In the genomic region with DNA sequence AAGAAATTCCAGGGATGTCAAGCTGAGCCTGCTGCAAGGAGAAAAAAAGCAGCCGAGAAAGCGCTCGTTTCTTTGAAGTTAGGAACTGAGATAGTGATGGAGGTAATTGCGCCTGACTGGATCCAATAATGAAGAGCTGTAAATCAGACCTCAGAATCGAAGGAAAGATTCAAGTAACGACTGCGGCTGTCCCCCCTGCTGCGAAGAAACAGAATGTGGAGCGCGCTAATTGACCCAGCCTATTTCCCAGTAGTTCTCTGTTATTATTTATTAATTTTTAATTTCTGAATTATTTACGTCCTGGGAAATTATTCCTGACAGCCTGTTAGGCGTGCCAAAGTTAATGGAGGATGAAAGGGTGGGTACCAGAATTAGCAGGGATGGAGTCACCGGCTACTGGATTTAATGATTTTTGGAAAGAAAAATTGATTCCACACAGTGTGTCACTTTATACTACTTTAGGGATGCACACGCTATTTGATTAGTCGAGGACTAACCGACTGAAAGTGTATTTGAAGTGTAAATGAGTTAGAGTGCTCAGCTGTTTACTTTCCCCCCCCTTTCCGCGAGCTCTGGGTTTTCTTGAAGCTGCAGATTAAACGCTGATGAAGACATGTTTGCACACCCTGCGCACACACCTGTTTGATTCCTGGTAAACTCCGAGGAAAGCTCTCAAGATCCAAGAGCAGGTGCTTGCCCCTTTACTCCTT, we compare ENCODE assay signal across 11 mouse cellular contexts. TPM values are rescaled to one million over a fixed set of nuclear protein-coding genes. Genes with fewer than 3 reads are reported as not detected.
DNase-seq lines count a peak whose midpoint lies in the region; ATAC-seq and TF ChIP-seq lines count a peak whose summit lies in the region.
"Had no signal": no experiment of that assay in that cellular context is flagged by ENCODE, and none has a peak within 500 bp of the region (broad histone marks: within the 10 kb centered on the region; RNA-seq: fewer than 3 reads in every experiment).

No protein-coding gene starts in this region.

- no peak overlapping the region for H3K27ac ChIP-seq in neural tube, embryonic 11.5 days (ENCODE audit: low read depth, low read length)
- H3K27ac ChIP-seq in forebrain, embryonic 16.5 days (ENCODE audit: low read length): no peak overlapping the region
- H3K27ac ChIP-seq in midbrain, embryonic 15.5 days: peak overlapping the region; percentile 34; the same call in 1 of the 2 replicates
- H3K27ac ChIP-seq in gastrocnemius, adult 2 months: no peak overlapping the region
- H3K27ac ChIP-seq: liver, embryonic 14.5 days had no signal

- peak; percentile 23; the same call in 1 of the 2 replicates for ATAC-seq in neural tube, embryonic 11.5 days (ENCODE audit: insufficient read depth, low FRiP score, low TSS enrichment)
- no peak for ATAC-seq in forebrain, embryonic 16.5 days
- ATAC-seq in midbrain, embryonic 15.5 days (replicated peaks): peak; percentile 90

- no peak for DNase-seq in neural tube, embryonic 11.5 days (ENCODE audit: low spot score)
- no peak for DNase-seq in neural tube, embryonic 10.5 days (ENCODE audit: extremely low spot score, low spot score)
- DNase-seq in testis, postnatal 10 days (ENCODE audit: low spot score): no peak
- DNase-seq in left cerebral cortex, postnatal 25 days (ENCODE audit: low spot score in 2 of 2): no peak
- DNase-seq in gastrocnemius, adult 2 months: no peak
- DNase-seq: adrenal gland, postnatal 14 days; gastrocnemius, postnatal 36 days; kidney, postnatal 25 days had no signal

- 28% methylated on average over 21 of the region's 21 CpGs for WGBS in neural tube, embryonic 11.5 days
- 20% methylated on average over 21 of the region's 21 CpGs for WGBS in forebrain, embryonic 16.5 days
- 28% methylated on average over 21 of the region's 21 CpGs for WGBS in midbrain, embryonic 15.5 days

- H3K9ac ChIP-seq in neural tube, embryonic 11.5 days (ENCODE audit: low read length): no peak overlapping the region
- no peak overlapping the region for H3K9ac ChIP-seq in forebrain, embryonic 16.5 days (replicated peaks; ENCODE audit: low read depth, low read length)
- H3K9ac ChIP-seq in midbrain, embryonic 15.5 days: no peak overlapping the region
- H3K9ac ChIP-seq: liver, embryonic 14.5 days had no signal

- no peaks in the 10 kb centered on the region for H3K4me1 ChIP-seq in neural tube, embryonic 11.5 days (ENCODE audit: control insufficient read depth, insufficient read depth, low read length)
- H3K4me1 ChIP-seq in forebrain, embryonic 16.5 days (replicated peaks; ENCODE audit: control insufficient read depth, insufficient read depth, low read length): no peaks in the 10 kb centered on the region
- H3K4me1 ChIP-seq in midbrain, embryonic 15.5 days: peaks cover 16% of the 10 kb centered on the region

- H3K27me3 ChIP-seq in neural tube, embryonic 11.5 days (ENCODE audit: control insufficient read depth, insufficient read depth, low read length): no peaks in the 10 kb centered on the region
- H3K27me3 ChIP-seq in forebrain, embryonic 16.5 days (replicated peaks; ENCODE audit: control insufficient read depth, insufficient read depth, low read length): no peaks in the 10 kb centered on the region
- no peaks in the 10 kb centered on the region for H3K27me3 ChIP-seq in midbrain, embryonic 15.5 days (replicated peaks)

- H3K9me3 ChIP-seq in neural tube, embryonic 11.5 days (ENCODE audit: control insufficient read depth, low read length): no peaks in the 10 kb centered on the region
- H3K9me3 ChIP-seq in forebrain, embryonic 16.5 days (ENCODE audit: control insufficient read depth, low read length): no peaks in the 10 kb centered on the region
- no peaks in the 10 kb centered on the region for H3K9me3 ChIP-seq in midbrain, embryonic 15.5 days

- H3K36me3 ChIP-seq in neural tube, embryonic 11.5 days (ENCODE audit: control insufficient read depth, insufficient read depth, low read length): no peaks in the 10 kb centered on the region
- H3K36me3 ChIP-seq in forebrain, embryonic 16.5 days (ENCODE audit: control insufficient read depth, insufficient read depth): no peaks in the 10 kb centered on the region
- H3K36me3 ChIP-seq in midbrain, embryonic 15.5 days (replicated peaks): no peaks in the 10 kb centered on the region

- intact Hi-C loops in left cerebral cortex, postnatal 25 days (cut with DNase I): no loop called here
- intact Hi-C loops in gastrocnemius, adult 2 months (cut with DNase I): no loop called here

- no peak overlapping the region for H3K4me2 ChIP-seq in neural tube, embryonic 11.5 days (ENCODE audit: low read depth)
- peak overlapping the region; percentile 30 for H3K4me2 ChIP-seq in forebrain, embryonic 16.5 days (ENCODE audit: low read length)
- H3K4me2 ChIP-seq in midbrain, embryonic 15.5 days: peak overlapping the region; percentile 30

- no peak overlapping the region for H3K4me3 ChIP-seq in neural tube, embryonic 11.5 days (ENCODE audit: low read depth, low read length)
- no peak overlapping the region for H3K4me3 ChIP-seq in forebrain, embryonic 16.5 days (replicated peaks; ENCODE audit: low read length)
- no peak overlapping the region for H3K4me3 ChIP-seq in midbrain, embryonic 15.5 days
- no peak overlapping the region for H3K4me3 ChIP-seq in gastrocnemius, adult 2 months

- TF ChIP-seq CTCF in gastrocnemius, adult 2 months (IDR thresholded peaks at IDR 0.05): no peak

RNA-seq across cellular contexts. Expression of a gene that starts 7.6 kb away (rescaled TPM):
- 705 and 712 TPM in 2 replicates for polyA plus RNA-seq in neural tube, embryonic 11.5 days (2014; fragmentation: Nextera tagmentation; extraction: Ambion mirVana)
- polyA plus RNA-seq in forebrain, embryonic 16.5 days (2015; fragmentation: Nextera tagmentation; extraction: Ambion mirVana): 526 and 528 TPM in 2 replicates
- 524 and 551 TPM in 2 replicates for polyA plus RNA-seq in midbrain, embryonic 15.5 days (2015; fragmentation: Nextera tagmentation; extraction: Ambion mirVana)
- 100 to 1,000 TPM; 306 to 319 TPM for total RNA-seq in left cerebral cortex, postnatal 25 days (2021)
- total RNA-seq in gastrocnemius, adult 2 months (2021): 100 to 1,000 TPM; 312 to 382 TPM

RNA-seq across cellular contexts. Expression of a gene that starts 28.6 kb away (rescaled TPM):
- 319 and 333 TPM in 2 replicates for polyA plus RNA-seq in neural tube, embryonic 11.5 days (2014; fragmentation: Nextera tagmentation; extraction: Ambion mirVana)
- polyA plus RNA-seq in forebrain, embryonic 16.5 days (2015; fragmentation: Nextera tagmentation; extraction: Ambion mirVana): 235 and 243 TPM in 2 replicates
- 198 and 209 TPM in 2 replicates for polyA plus RNA-seq in midbrain, embryonic 15.5 days (2015; fragmentation: Nextera tagmentation; extraction: Ambion mirVana)
- total RNA-seq in left cerebral cortex, postnatal 25 days (2021): 10 to 100 TPM; 64.7 to 66.8 TPM
- 10 to 100 TPM; 27.9 to 37.7 TPM for total RNA-seq in gastrocnemius, adult 2 months (2021)
